Mouse (Mus musculus): ENCODE data around the gene Exosc9.

DNA sequence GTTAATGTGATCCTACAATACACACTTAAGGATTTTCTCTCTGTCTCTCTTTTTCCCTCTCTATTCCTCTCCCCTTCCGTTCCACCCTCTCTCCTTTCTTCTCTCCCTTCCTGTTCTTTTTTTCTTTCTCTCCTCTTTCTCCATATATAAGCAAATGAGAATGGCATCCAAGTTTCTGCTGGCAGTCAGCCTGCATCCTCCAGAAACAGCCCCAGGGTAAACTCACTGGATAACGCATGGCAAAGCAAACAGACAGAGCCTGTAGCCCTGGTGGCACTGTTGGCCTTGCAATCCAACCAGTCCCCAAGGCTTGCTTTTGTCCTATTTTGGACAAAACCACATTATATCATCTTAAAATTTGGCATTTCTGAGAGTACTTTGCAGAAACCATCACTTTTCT, 21.2 kb upstream of the Exosc9 start:
- TF ChIP-seq CTCF (IDR thresholded peaks at IDR 0.05; ENCODE audit: low read depth) (no peak), EP300 (IDR thresholded peaks at IDR 0.05; ENCODE audit: low read depth) (no peak)
